8 mouse cellular contexts compared by ENCODE assay signal in the genomic region with DNA sequence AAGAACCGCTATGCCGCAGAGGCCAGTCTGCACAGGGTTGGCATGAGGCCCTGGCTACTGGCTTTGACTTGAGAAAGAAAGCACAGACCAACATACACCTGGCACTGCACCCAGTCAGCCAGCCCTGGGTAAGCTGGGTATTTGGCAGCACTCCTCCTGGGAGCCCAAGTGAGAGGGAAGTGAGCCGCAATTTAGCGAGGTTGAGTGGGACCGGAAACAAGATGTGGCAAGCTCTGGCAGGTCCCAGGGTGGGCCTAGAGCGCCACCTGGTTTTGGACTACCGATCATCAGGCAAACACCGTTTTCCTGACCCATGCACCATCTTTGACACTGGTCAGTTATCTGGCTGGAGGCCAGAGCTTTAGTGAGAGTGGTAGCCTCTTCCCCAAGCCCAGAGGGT. TPM values are rescaled to one million over a fixed set of nuclear protein-coding genes. Genes with fewer than 3 reads are reported as not detected.
A peak's percentile ranks its signal among the peaks of the same experiment; 100 is the strongest.
DNase-seq lines count a peak whose midpoint lies in the region; ATAC-seq lines count a peak whose summit lies in the region.

No protein-coding gene starts in this region.

- peak; percentile 90 for DNase-seq in MN1 (ENCODE audit: low spot score)
- peak; percentile 55 for DNase-seq in cerebellum, adult 11 months
- DNase-seq in hindbrain, embryonic 11.5 days (ENCODE audit: low spot score): peak; percentile 48
- DNase-seq in left cerebral cortex, adult 11 months (ENCODE audit: low spot score): peak; percentile 17
- peak; percentile 89 for DNase-seq in lung, postnatal 36 days
- DNase-seq in retina, embryonic 14.5 days (ENCODE audit: low spot score): peak; percentile 36
- DNase-seq in urinary bladder, postnatal 36 days (ENCODE audit: low spot score in 2 of 2): peak; percentile 41 to 68

- peak; percentile 79 for ATAC-seq in forebrain, embryonic 16.5 days
- no peak; the same call in 1 of the 2 replicates for ATAC-seq in hindbrain, embryonic 11.5 days (ENCODE audit: low FRiP score)

- H3K9ac ChIP-seq in forebrain, embryonic 16.5 days (replicated peaks; ENCODE audit: low read depth, low read length): no peak overlapping the region
- H3K9ac ChIP-seq in hindbrain, embryonic 11.5 days (ENCODE audit: low read depth, low read length): no peak overlapping the region

- 32% methylated on average over 8 of the region's 8 CpGs for WGBS in forebrain, embryonic 16.5 days
- WGBS in hindbrain, embryonic 11.5 days: 24% methylated on average over 8 of the region's 8 CpGs

- no peak overlapping the region for H3K4me3 ChIP-seq in forebrain, embryonic 16.5 days (replicated peaks; ENCODE audit: low read length)
- H3K4me3 ChIP-seq in hindbrain, embryonic 11.5 days (ENCODE audit: low read depth, low read length): no peak overlapping the region

- H3K36me3 ChIP-seq in forebrain, embryonic 16.5 days (ENCODE audit: control insufficient read depth, insufficient read depth): no peaks in the 10 kb centered on the region
- no peaks in the 10 kb centered on the region for H3K36me3 ChIP-seq in hindbrain, embryonic 11.5 days (ENCODE audit: control insufficient read depth, insufficient read depth, low read length)

- H3K27ac ChIP-seq in forebrain, embryonic 16.5 days (ENCODE audit: low read length): no peak overlapping the region
- H3K27ac ChIP-seq in hindbrain, embryonic 11.5 days (ENCODE audit: low read depth, low read length): no peak overlapping the region

- H3K4me2 ChIP-seq in forebrain, embryonic 16.5 days (ENCODE audit: low read length): no peak overlapping the region
- no peak overlapping the region for H3K4me2 ChIP-seq in hindbrain, embryonic 11.5 days (replicated peaks; ENCODE audit: low read depth, low read length)

- no peaks in the 10 kb centered on the region for H3K27me3 ChIP-seq in forebrain, embryonic 16.5 days (replicated peaks; ENCODE audit: control insufficient read depth, insufficient read depth, low read length)
- H3K27me3 ChIP-seq in hindbrain, embryonic 11.5 days (ENCODE audit: control insufficient read depth, insufficient read depth, low read length): no peaks in the 10 kb centered on the region

- H3K4me1 ChIP-seq in forebrain, embryonic 16.5 days (replicated peaks; ENCODE audit: control insufficient read depth, insufficient read depth, low read length): peaks cover 16% of the 10 kb centered on the region
- no peaks in the 10 kb centered on the region for H3K4me1 ChIP-seq in hindbrain, embryonic 11.5 days (replicated peaks; ENCODE audit: control insufficient read depth, insufficient read depth, low read length)

- H3K9me3 ChIP-seq in forebrain, embryonic 16.5 days (ENCODE audit: control insufficient read depth, low read length): no peaks in the 10 kb centered on the region
- no peaks in the 10 kb centered on the region for H3K9me3 ChIP-seq in hindbrain, embryonic 11.5 days (ENCODE audit: control insufficient read depth, low read length)

RNA-seq across cellular contexts. Expression of a gene that starts 38.7 kb away (rescaled TPM):
- 51.2 and 60.6 TPM in 2 replicates for polyA plus RNA-seq in forebrain, embryonic 16.5 days (2015; fragmentation: Nextera tagmentation; extraction: Ambion mirVana)
- polyA plus RNA-seq in hindbrain, embryonic 11.5 days (2014; fragmentation: Nextera tagmentation; extraction: Ambion mirVana): 151 and 166 TPM in 2 replicates

Comparison
In these comparisons a context has a peak if more than half of its experiments do, and no peak if none do; other contexts are left out.
1. DNase-seq: peak in every context shown above with its lines; median percentile 90 in MN1; 89 in lung, postnatal 36 days; 55 in cerebellum, adult 11 months; 54 in urinary bladder, postnatal 36 days; 48 in hindbrain, embryonic 11.5 days; 36 in retina, embryonic 14.5 days; 17 in left cerebral cortex, adult 11 months.